Mouse (Mus musculus): ENCODE results near the gene Dtx2.
"Not testable (repeated sequence)": the region's sequence is repeated elsewhere in the genome, so short reads cannot be mapped to it uniquely, and the experiment has no call there.

Gene Dtx2

DNA sequence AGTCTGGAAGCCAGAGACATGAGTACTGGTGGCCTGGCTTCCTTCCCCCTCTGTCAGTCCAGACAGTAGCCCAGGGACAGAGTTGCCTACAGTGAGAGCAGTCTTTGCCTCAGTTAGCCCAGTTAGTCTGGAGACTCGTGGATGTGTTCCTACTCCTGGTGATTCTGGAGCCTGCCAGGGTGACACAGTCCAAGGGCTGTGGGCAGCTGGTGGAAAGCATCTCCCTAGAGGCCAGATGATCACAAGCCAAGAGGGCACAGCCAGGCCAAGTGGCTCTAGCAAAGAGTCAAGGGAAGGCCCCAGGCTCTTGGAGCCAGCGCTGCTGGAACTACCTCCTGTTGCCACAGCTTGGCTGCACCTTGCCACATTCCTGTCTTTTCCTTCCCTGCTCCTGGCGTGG is 31.1 kb downstream of the Dtx2 start:
- no peak for DNase-seq (ENCODE audit: low read depth, low spot score)

DNA sequence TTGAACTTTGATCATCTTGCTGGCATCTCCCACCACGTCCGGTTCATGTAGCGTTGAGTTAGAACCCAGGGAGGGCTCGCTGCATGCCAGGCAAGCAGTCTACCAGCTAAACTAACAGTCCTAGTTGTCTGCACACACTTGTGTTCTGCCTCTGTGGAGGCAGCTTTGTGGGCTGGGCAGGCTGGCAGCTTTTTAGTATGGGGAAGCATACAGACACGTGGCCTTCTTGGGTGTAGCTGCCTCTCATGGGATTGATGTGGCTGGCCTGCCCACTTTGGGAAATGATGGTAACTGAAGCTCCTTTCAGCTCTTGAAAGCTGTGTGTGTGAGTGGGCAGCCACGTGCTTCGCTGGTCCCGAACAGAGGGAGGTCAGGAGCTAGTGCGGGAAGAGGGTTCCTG is 32.3 kb downstream of the Dtx2 start:
- peak; percentile 17 for DNase-seq (ENCODE audit: low read depth, low spot score)

DNA sequence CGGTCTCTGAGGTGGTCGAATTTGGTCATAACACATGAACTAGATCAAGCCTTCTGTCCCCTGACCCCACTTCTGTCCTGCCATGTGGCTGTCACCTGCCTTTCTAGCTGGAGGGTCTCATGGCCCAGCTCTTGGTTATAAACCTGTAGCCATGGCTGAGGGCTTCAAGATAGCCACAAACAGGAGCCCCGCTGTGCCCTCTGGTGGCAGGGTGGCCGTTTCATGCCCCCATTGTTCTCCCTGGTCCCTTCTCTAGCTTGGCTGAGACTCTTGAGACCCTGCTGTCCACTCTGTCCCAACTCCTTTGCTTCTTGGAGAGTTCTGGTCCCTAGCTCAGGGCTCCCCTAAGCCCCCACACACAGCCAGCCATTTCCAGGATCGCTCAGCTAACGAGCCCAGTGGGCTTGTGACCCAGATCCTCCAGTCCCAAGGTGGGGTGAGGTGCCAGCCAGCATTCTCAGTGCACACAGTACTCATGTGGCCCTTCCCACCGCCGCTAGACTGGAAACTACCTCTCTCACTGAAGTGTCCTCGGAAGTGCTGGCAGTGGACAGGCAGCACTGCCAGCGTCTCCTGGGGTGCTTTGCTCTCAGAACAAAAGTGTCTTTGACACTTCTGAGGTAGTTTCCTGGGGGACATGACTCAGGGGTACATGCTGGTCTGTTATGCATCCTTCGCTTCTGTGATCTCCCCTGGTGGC is 33.2 kb downstream of the Dtx2 start:
- DNase-seq (ENCODE audit: low read depth, low spot score): no peak

DNA sequence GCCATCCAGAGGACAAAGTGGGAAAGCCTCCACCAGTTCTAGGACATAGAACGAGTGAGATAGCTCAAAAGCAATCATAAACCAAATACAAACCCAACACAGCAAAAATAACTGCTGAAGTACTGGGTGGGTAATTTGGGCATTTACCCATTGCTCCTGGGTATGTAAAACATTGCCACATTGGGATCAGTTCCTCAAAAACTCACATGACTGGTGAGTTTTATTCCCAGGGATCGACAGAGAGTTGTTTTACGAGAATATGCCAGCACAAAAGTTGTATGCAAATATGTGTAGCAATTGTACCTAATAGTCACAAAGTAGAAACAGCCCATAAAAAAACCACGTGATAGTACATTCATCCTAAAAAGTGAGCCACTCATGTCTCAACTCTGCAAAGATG is 40.3 kb downstream of the Dtx2 start:
- DNase-seq (ENCODE audit: low read depth, low spot score): no peak

DNA sequence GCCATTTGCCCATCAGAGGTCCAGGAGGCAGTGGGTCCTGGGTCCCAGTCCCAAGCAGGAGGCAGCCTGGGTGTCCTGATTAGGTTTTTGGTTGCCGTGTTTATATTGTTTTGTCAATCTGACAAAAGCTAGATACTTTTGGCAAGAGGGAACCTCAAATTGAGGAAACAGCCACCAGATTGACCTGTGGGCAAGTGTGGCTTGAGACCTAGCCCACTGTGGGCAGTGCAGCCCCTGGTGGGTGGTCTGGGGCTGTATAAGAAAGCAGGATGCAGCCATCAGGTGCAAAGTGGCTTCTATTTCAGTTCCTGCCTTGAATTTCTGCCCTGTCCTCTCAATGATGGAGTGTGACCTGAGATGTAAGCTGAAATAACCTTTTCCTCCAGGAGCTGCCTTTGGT is 40.7 kb downstream of the Dtx2 start:
- no peak for DNase-seq (ENCODE audit: low read depth, low spot score)

DNA sequence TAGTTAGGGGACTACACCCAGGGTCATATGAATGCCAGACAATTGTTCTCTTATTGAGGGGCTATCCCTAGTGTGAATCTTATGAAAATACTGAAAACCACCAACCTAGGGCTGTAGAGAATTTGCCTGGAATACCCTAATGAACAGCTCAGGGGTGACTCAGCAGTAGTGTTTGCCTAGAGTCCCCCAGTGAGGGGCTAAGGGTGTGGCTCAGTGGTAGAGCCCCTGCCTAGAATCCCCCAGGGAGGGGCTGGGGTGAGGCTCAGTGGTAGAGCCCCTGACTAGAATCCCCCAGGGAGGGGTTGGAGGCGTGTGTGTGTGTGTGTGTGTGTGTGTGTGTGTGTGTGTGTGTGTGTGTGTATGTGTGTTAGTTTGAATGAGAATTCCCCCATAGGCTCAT is 42.1 kb downstream of the Dtx2 start:
- DNase-seq (ENCODE audit: low read depth, low spot score): no peak

DNA sequence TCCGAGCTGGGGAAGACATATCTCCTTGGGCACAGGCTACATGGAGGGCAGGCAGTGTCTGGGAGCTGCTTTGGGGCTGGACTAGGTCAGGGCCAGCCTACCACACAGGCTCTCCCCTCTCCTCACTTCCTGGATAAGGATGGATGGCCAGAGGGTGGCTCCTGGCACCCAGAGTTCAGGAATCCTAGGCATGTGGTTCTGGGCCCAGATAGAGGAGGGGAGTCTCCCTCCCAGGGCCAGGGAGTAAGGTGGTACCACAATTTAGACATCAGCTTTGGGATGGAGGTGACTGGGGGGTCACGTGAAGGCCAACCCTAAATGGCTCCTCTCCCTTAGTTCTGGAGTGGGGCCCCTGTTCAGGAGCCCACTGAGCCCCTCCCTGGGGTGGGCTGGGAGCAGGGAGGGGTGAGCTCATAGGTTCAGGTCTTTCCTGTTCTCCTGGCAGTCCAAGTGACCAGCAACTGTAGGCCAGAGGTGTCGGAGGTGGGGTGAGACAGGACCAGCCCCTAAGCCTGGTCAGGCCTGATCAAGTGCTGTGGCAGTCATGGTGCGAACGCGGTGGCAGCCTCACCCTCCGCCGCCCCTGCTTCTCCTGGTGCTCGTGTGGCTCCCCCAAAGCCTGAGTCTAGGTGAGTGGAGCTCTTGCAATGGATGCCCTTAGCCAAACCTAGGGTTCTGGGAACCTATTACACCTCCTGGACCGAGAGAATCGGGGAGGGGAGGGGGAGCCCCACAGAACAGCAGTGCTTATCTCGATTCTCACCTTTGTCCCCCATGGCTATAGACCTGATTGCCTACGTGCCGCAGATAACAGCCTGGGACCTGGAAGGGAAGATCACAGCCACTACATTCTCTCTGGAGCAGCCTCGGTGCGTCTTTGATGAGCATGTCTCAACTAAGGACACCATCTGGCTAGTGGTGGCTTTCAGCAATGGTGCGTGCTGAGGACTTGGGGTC is 43.9 kb downstream of the Dtx2 start, which contains the start of gene Upk3b:
Upk3b (plus strand) TSS at position 239 of the 957 bp plus-strand sequence.
- no peak for DNase-seq (ENCODE audit: low read depth, low spot score)

DNA sequence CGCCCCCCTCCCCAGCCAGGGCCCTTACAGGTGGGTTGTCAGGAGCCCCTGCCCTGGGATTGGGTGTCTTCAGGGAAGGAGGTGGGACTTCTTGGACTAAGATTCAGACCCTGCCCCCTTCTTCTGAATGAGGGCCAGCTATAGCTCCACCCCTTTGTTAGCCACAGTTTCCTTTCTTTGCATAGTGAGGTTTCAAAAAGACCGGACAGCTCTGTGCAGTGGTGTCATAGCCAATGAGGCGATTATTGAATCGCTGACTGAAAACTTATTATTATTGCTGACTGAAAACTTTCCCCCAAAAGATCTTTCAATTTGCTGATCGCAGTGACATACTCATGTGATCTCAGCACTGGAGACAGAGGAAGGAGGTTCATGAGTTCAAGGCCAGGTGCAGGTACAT is 45.6 kb downstream of the Dtx2 start:
- no peak for DNase-seq (ENCODE audit: low read depth, low spot score)

DNA sequence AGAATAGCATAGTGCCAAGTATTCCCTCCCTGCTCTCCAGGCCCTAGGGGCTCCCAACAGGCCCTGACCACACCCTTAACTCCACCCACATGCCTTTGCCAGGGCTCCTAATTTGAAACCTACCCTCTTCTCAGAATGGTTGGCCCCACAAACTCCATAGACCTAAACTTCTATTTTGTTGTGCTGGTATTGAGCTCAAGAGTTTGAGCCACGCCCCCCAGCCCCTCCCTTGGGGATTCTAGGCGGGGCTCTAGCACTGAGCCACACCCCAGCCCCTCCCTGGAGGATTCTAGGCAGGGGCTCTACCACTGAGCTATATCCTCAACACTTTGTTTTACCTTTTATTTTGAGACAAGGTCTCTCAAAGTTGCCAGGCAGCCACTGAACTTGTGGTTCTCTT is 46.7 kb downstream of the Dtx2 start:
- no peak for DNase-seq (ENCODE audit: low read depth, low spot score)

DNA sequence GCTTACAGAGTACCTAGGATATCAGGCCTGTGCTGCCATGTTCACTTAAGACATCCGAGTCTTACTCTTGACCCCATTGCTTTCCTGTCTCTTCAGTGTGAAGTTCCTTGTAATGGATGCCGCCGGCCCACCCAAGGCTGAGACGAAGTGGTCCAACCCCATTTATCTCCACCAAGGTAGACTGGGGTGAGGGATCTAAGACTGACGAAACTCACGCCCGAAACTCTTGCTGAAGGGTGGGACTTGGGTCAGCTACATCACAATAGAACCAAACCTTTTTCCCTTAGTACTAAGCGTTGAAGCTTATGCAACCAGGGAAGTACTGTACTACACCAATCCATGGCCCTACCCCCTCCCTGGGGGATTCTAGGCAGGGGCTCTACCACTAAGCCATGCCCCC is 47.1 kb downstream of the Dtx2 start:
- no peak for DNase-seq (ENCODE audit: low read depth, low spot score)

DNA sequence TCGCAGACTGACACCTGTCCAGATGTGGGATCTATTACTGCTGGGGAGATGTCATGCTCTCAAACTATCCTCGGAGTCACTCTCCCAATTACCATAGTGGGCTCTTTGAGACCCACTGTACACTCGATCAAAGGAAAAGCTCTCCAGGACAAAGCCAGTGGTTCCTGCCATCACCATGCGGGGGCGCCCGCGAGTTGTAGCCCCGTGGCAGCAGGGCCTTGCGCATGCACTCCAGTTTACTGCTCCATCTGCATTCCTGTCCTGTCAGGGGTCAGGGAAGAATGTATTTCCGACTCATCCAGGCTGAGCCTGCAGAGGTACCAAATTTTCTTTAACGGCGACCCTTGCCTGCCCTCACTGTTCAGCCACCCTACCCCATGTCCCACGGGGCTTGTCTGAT is 50.3 kb downstream of the Dtx2 start:
- DNase-seq (ENCODE audit: low read depth, low spot score): no peak

DNA sequence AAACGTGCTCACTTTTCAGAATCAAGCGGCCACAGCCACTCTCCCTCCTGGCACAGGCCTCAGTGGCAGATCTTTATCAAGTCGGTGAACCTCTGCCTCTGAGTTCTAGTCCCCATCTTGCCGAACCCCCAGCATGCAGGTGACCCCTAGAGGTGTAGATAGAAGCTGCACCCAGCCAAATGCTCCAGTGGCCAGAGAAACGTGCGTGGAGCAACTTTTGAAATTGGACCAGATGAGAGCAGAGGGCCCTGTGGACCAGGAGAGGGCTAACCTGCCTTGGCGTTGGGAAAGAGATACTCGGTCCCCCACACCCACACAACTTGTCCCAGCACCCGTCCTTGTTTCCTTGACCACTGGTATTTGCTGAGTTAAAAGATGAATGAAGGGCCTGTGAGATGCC is 50.8 kb downstream of the Dtx2 start:
- no peak for DNase-seq (ENCODE audit: low read depth, low spot score)

DNA sequence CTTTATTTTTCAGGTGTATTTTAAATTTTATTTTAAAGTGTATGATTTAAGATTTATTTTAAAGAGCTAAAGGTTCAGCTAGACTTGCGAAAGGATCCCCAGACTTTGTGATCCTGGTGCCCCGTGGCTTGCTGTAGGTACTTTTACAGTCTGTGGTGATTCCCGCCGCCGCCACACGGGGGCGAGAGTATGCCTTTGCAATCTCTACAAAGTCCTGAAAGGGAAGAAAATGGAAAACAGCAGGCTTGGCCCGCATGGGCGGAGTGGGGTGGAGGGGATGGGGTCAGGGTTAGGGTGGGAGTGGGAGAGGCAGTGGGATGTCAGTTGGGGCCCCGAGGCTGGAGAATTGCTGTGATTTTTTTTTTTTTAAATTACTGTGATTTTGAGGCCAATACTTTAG is 51.4 kb downstream of the Dtx2 start:
- DNase-seq (ENCODE audit: low read depth, low spot score): no peak

DNA sequence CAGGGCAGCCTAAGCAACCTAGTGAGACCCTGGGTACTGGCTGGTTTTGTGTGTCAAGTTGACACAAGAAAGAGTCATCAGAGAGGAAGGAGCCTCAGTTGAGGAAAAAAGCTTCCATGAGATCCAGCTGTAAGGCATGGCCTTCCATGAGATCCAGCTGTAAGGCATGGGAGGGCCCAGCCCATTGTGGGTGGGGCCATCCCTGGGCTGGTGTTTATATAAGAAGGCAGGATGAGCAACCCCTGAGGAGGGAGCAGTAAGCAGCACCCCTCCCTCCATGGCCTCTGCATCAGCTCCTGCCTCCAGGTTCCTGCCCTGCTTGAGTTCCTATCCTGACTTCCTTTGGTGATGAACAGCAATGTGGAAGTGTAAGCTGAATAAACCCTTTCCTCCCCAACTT is 53.9 kb downstream of the Dtx2 start:
- DNase-seq (ENCODE audit: low read depth, low spot score): not testable (repeated sequence)

DNA sequence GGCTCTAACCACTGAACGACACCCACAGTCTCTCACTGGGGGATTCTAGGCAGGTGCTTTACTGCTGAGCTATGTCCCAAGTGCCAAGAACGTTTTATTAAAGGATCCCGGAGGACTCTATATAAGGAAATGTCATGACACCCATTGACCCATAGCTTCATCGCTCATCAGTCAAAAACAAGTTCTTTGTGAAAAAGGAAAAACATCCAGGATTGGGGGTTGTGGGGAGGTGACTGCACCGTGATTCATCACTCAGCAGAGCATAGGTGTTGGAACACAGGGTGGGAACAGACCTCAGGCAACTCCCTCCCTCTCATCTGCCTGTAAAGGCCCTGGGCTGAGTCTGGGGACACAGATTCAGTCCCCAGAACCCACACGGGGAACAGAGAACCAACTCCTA is 55.3 kb downstream of the Dtx2 start:
- DNase-seq (ENCODE audit: low read depth, low spot score): no peak

DNA sequence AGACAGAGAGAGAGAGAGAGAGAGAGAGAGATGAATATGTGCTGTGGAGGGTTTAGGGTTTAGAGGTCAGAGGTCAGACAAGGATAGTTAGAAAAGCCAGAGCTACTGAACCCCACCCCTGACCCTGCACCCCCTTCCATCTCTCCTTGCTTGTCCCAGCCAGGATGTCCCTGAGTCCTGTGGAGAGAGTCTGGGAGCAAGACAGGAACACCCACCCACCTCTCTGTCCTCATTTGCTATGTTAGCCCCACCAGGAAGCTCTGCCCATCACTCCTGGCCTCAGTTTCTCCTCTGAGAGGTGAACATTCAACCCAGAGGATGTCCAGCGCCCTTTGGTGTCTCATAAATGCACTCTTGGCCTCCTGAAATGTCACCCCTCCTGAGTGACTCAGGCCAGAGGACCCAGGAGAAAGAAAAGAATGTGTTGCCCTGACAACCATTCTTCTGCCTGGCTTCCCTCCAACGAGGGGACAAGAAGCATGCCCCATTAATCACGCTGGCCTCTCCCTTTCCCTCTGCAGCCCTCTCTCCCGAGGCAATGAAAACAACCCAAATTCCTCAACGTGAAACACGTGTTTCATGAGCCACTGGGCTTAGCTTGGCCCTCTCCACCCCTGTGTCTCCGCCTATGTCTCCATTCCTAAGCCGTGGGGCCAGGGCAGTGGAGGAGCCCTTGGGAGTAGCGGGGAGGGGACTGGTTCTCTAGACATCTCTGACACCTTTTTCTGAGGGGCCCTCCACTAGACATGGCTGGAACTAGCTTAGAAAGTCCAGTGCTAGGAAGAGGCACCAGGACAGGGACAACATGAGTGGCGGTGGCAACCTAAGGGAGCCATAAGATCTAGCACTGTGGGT is 56.9 kb downstream of the Dtx2 start:
- DNase-seq (ENCODE audit: low read depth, low spot score): no peak

DNA sequence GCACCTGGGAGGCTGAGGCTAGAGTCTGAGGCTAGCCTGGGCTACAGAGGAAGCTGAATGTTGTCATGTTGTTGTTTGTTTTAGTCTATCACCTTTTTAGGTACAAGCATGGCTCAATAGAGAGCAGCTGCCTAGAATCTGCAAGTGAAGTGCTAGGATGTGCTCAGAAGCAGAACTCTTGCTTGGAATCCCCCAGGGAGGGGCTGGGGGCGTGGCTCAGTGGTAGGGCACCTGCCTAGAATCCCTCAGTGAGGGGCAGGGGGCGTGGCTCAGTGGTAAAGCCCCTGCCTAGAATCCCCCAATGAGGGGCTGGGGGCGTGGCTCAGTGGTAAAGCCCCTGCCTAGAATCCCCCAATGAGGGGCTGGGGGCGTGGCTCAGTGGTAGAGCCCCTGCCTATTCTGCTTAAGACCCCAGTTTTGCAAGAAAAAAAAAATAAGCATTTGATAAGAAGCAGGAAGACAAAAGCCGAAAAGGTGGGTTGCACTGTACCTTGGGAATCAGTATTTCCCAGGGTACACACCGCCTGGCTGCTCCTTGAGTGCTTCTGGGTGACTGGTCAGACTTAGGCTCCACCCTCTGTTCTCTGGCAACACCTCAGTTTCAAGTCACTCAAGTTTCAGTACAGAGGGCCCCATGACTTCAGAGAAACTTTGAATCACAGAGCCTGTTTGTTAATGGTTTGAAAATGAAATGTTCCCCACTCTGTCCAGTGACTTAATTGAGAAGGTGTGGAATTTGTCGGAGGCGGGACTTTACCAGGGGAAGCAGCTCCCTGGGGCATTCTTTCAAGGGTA is 58.5 kb downstream of the Dtx2 start:
- no peak for DNase-seq (ENCODE audit: low read depth, low spot score)

DNA sequence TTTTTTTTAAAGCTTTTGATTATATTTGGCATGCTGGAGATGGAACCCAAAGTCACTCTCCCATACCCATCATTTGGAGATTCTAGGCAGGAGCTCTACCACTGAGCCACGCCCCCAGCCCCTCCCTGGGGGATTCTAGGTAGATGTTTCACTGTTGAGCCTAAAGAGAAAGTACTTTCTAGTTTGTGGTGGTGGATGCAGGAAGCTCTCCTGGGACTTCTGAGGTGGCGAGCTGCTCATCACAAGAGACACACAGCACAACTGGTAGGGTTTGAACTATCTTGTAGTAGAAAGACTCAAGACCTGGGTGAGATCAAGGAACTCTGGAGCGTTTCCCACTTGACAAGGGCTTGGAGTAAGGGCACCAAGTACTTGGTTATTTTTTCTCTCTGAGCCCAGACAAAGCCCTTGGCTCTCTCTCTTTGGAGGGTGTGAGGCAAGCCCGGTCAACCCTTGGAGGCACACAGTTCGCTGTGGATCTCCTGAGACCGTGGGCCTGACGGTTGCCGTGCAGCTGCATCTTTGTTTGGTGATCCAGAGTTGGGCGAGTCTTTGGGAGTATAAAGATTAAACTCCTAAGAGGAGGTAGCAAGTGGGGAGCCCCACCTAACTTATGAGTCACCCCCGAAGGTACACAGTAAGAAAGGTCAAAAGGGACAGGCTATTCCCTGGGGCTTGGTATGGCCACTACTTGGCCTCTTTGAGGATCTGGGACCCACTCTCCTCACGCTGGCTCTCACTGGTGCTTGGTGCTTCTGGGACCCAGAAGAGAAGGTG is 59.9 kb downstream of the Dtx2 start, which contains the start of gene Upk3bl:
Upk3bl (plus strand) TSS at position 192 of the 777 bp plus-strand sequence.
- DNase-seq (ENCODE audit: low read depth, low spot score): no peak

DNA sequence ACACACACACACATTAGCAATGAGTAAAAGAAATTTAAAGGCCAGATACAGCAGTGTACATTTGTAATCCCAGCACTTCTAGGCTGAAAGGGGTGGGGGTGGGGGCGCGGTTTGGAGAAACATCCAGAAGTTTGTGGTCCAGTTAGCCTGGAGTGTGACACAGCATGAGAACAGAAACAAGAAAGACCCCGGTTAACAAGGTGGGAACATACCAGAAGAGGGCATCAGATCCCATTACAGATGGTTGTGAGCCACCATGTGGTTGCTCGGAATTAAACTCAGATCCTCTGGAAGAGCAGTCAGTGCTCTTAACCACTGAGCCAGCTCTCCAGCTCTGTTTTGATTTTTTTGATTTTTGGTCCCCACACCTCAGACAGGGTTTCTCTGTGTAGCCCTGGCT is 61.5 kb downstream of the Dtx2 start:
- DNase-seq (ENCODE audit: low read depth, low spot score): no peak

DNA sequence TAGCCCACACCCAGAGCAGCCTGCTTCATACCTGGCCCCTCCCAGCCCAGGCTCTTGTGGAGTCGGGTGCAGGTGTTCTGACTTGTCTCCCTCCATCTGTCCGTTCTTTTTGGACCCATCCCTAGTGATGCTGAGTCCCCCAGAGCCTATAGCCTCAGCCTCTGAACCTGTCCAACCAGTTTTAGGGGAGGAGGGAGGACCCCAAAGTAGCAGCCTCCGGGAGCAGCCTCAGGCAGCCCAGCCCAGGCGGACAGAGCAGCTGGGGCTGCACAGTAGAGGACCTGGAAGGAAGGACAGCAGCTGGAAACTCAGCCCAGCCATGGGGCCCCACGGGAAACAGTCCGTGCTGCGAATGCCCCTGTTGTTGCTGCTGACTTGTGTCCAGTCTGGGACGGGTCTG is 62.5 kb downstream of the Dtx2 start:
- DNase-seq (ENCODE audit: low read depth, low spot score): no peak

Data from telencephalon, adult 2 months (tissue).